Mouse (Mus musculus): ENCODE data around the gene Actl10. TPM values are rescaled to one million over a fixed set of nuclear protein-coding genes. Genes with fewer than 3 reads are reported as not detected.

The Actl10 gene
- polyA plus RNA-seq, 1 experiment from 2014 or later = not detected

- DNase-seq = no peak
- H3K4me3 ChIP-seq (replicated peaks) = no peak overlapping the region
- H3K36me3 ChIP-seq = peaks cover 17% of the 10 kb centered on the region
- no peaks in the 10 kb centered on the region for H3K9me3 ChIP-seq (replicated peaks)
- H3K4me2 ChIP-seq = no peak overlapping the region
- peak; percentile 65 for ATAC-seq (ENCODE audit: low read depth)
- 0 out of 2 replicates have a peak overlapping the region, but pooled peaks have one; percentile 10 for H3K27ac ChIP-seq
- no peak overlapping the region for H3K9ac ChIP-seq
- H3K4me1 ChIP-seq (replicated peaks) = peaks cover 27% of the 10 kb centered on the region
- H3K27me3 ChIP-seq = no peaks in the 10 kb centered on the region
- WGBS (ENCODE audit: insufficient replicate concordance) = 44% methylated on average over 15 of the region's 15 CpGs
These were observed 32.6 kb downstream of the Actl10 start for GRCm38 (mm10) chr2:154583906-154584872.

DNA sequence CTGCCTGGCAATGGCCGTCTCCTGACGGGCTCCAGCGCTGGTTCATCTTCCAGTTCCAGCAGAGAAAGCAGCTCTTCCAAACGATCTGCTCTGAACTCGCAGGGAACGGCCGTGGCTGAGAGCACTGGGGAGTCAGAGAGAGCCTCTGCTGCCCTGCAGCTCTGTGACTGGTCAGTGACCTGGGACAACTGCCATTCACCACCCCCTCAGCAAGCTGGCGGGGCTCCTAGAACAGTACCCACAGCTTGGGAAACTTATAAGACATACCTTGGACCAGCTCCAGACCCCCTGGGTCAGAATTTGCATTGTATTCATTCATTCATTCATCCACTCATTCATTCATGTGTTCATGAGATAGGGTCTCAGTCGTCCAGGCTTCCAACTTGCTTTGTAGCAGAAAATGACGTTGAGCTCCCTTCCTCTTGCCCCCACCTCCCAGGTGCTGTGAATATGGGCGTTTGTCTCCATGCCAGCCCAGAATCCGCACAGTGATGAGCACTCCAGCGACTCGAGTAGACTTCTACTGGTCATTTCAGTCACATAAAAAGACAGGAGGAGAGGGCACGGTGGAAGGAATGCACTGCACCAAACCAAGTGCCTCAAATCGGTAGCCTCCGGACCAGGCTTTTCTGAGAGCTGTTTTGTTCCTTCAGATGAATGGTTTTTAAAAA lies 33.5 kb downstream of the Actl10 start:
- WGBS (ENCODE audit: insufficient replicate concordance) = 70% methylated on average over 17 of the region's 17 CpGs
- no peaks in the 10 kb centered on the region for H3K27me3 ChIP-seq
- no peak overlapping the region for H3K4me2 ChIP-seq
- H3K9me3 ChIP-seq (replicated peaks) = no peaks in the 10 kb centered on the region
- ATAC-seq (ENCODE audit: low read depth) (no peak), DNase-seq (no peak)
- H3K27ac ChIP-seq = no peak overlapping the region
- no peak overlapping the region for H3K9ac ChIP-seq
- H3K36me3 ChIP-seq = peaks cover 17% of the 10 kb centered on the region
- H3K4me3 ChIP-seq (replicated peaks) = no peak overlapping the region
- H3K4me1 ChIP-seq (replicated peaks) = peaks cover 27% of the 10 kb centered on the region

GRCm38 (mm10) chr2:154586405-154586804 lies 34.8 kb downstream of the Actl10 start:
- H3K36me3 ChIP-seq = peaks cover 17% of the 10 kb centered on the region
- H3K27me3 ChIP-seq = no peaks in the 10 kb centered on the region
- H3K4me1 ChIP-seq (replicated peaks) = peaks cover 27% of the 10 kb centered on the region
- 60% methylated on average over 5 of the region's 5 CpGs for WGBS (ENCODE audit: insufficient replicate concordance)
- H3K4me3 ChIP-seq (replicated peaks) = no peak overlapping the region
- no peak overlapping the region for H3K27ac ChIP-seq
- no peak for ATAC-seq (ENCODE audit: low read depth)
- H3K9ac ChIP-seq = no peak overlapping the region
- H3K4me2 ChIP-seq = no peak overlapping the region
- H3K9me3 ChIP-seq (replicated peaks) = no peaks in the 10 kb centered on the region
- peak; percentile 45 for DNase-seq

DNA sequence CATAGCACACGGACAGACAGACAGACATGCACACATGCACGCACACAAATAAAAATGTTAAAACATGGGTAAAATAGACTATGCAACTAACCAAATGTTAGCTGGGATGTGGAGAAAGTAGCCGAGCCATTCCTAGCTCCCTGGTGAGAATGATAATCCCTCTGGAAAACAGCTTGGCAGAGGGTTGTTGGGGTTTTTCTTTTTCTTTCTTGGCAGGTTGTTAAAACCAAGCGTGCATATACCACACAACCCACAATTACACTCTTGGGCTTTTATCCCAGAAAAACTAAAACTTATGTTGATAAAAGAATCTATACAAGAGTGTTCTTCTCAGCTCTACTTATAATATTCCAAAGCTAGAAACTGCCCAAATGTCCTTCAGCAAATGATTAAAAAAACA lies 37.5 kb downstream of the Actl10 start:
- H3K9me3 ChIP-seq (replicated peaks) = no peaks in the 10 kb centered on the region
- no peaks in the 10 kb centered on the region for H3K27me3 ChIP-seq
- DNase-seq = no peak
- H3K36me3 ChIP-seq = peaks cover 38% of the 10 kb centered on the region
- no peak overlapping the region for H3K4me3 ChIP-seq (replicated peaks)
- 78% methylated on average over 4 of the region's 4 CpGs for WGBS (ENCODE audit: insufficient replicate concordance)
- no peak overlapping the region for H3K9ac ChIP-seq
- ATAC-seq (ENCODE audit: low read depth) = no peak
- no peak overlapping the region for H3K27ac ChIP-seq
- no peak overlapping the region for H3K4me2 ChIP-seq
- H3K4me1 ChIP-seq (replicated peaks) = peaks cover 10% of the 10 kb centered on the region

DNA sequence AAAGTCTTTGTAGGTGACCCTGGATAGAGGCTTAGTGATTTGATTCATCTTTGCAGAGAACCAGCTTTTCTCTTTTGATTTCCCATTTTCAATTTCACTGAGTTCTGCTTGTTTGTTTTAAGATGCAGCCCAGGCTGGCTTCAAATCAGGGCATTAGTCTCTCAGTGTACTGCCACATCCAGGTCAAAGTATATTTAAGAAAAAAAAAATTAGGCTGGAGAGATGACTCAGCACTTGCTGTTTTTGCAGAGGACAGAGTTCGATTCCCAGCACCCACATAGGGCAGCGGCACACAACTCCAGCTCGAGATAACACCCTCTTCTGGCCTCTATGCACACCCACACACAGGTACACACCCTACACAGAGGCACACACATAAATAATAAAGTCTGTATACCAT lies 39.7 kb downstream of the Actl10 start:
- WGBS (ENCODE audit: insufficient replicate concordance) = 62% methylated on average over 3 of the region's 3 CpGs
- no peak overlapping the region for H3K4me3 ChIP-seq (replicated peaks)
- H3K36me3 ChIP-seq = peaks cover 56% of the 10 kb centered on the region
- DNase-seq (no peak), ATAC-seq (ENCODE audit: low read depth) (no peak)
- H3K9ac ChIP-seq = no peak overlapping the region
- H3K9me3 ChIP-seq (replicated peaks) = no peaks in the 10 kb centered on the region
- no peak overlapping the region for H3K27ac ChIP-seq
- no peaks in the 10 kb centered on the region for H3K27me3 ChIP-seq
- H3K4me2 ChIP-seq = no peak overlapping the region
- no peaks in the 10 kb centered on the region for H3K4me1 ChIP-seq (replicated peaks)

- Histone ChIP-seq H3K27ac (no peak overlapping the region), H3K4me1 (replicated peaks) (peaks cover 7% of the 10 kb centered on the region; the same call in 1 of the 2 replicates), H3K4me2 (no peak overlapping the region), H3K27me3 (no peaks in the 10 kb centered on the region), H3K36me3 (peaks cover 40% of the 10 kb centered on the region), H3K4me3 (replicated peaks) (no peak overlapping the region), H3K9ac (no peak overlapping the region), H3K9me3 (replicated peaks) (no peaks in the 10 kb centered on the region)
- WGBS (ENCODE audit: insufficient replicate concordance) = 52% methylated on average over 3 of the region's 3 CpGs
- no peak for ATAC-seq (ENCODE audit: low read depth)
- no peak for DNase-seq
These were observed 41.4 kb downstream of the Actl10 start for GRCm38 (mm10) chr2:154593025-154593424.

DNA sequence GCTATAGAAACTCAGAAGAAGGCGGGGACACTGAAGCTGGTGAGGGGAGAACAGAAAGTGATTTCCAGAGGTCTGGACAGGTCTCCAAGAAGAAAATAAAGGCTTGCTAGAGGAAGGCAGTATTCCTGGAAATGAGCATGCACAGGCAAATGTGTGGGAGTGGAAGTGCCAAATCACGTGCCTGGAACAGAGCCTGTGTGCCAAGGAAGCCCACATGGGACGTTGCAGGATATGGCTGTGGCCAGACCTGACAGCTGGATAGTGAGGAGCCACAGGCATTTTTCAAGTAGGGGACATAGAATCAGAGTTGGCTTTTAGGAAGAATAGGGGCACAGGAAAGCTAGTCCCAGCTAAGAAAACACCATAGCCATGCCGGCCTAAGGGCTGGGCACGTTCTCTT lies 44.2 kb downstream of the Actl10 start:
- ATAC-seq (ENCODE audit: low read depth) = no peak
- no peaks in the 10 kb centered on the region for H3K27me3 ChIP-seq
- H3K4me1 ChIP-seq (replicated peaks) = peaks cover 21% of the 10 kb centered on the region
- no peaks in the 10 kb centered on the region for H3K9me3 ChIP-seq (replicated peaks)
- no peak overlapping the region for H3K4me2 ChIP-seq
- H3K4me3 ChIP-seq (replicated peaks) = no peak overlapping the region
- no peak overlapping the region for H3K9ac ChIP-seq
- WGBS (ENCODE audit: insufficient replicate concordance) = 77% methylated on average over 5 of the region's 5 CpGs
- no peak overlapping the region for H3K27ac ChIP-seq
- no peak for DNase-seq
- H3K36me3 ChIP-seq = peaks cover 40% of the 10 kb centered on the region

GRCm38 (mm10) chr2:154597399-154597798 lies 45.8 kb downstream of the Actl10 start:
- WGBS (ENCODE audit: insufficient replicate concordance) = 75% methylated on average over 3 of the region's 3 CpGs
- no peaks in the 10 kb centered on the region for H3K9me3 ChIP-seq (replicated peaks)
- no peak overlapping the region for H3K9ac ChIP-seq
- no peak for DNase-seq
- H3K4me3 ChIP-seq (replicated peaks) = no peak overlapping the region
- H3K36me3 ChIP-seq = peaks cover 32% of the 10 kb centered on the region
- H3K27ac ChIP-seq = no peak overlapping the region
- no peaks in the 10 kb centered on the region for H3K27me3 ChIP-seq
- ATAC-seq (ENCODE audit: low read depth) = no peak
- H3K4me2 ChIP-seq = no peak overlapping the region
- peaks cover 33% of the 10 kb centered on the region for H3K4me1 ChIP-seq (replicated peaks)

GRCm38 (mm10) chr2:154600586-154600985 lies 49.0 kb downstream of the Actl10 start:
- H3K4me1 ChIP-seq (replicated peaks) = peaks cover 58% of the 10 kb centered on the region
- H3K27me3 ChIP-seq = no peaks in the 10 kb centered on the region
- H3K36me3 ChIP-seq = peaks cover 5% of the 10 kb centered on the region
- no peak overlapping the region for H3K4me2 ChIP-seq
- 65% methylated on average over 6 of the region's 6 CpGs for WGBS (ENCODE audit: insufficient replicate concordance)
- no peak overlapping the region for H3K9ac ChIP-seq
- H3K4me3 ChIP-seq (replicated peaks) = no peak overlapping the region
- no peak overlapping the region for H3K27ac ChIP-seq
- ATAC-seq (ENCODE audit: low read depth) (no peak), DNase-seq (no peak)
- H3K9me3 ChIP-seq (replicated peaks) = no peaks in the 10 kb centered on the region

- Histone ChIP-seq H3K27me3 (no peaks in the 10 kb centered on the region), H3K9me3 (replicated peaks) (no peaks in the 10 kb centered on the region), H3K4me1 (replicated peaks) (peaks cover 58% of the 10 kb centered on the region), H3K9ac (no peak overlapping the region), H3K4me2 (peak overlapping the region; percentile 17; the same call in 1 of the 2 replicates), H3K36me3 (no peaks in the 10 kb centered on the region), H3K27ac (no peak overlapping the region), H3K4me3 (replicated peaks) (no peak overlapping the region)
- ATAC-seq (ENCODE audit: low read depth) = no peak
- DNase-seq = no peak
- 51% methylated on average over 3 of the region's 3 CpGs for WGBS (ENCODE audit: insufficient replicate concordance)
These were observed 49.7 kb downstream of the Actl10 start for GRCm38 (mm10) chr2:154601324-154601723.

Data from liver, embryonic 13.5 days (tissue).